Mouse (Mus musculus): ENCODE data around the gene Nabp2.

Nabp2 gene

DNA sequence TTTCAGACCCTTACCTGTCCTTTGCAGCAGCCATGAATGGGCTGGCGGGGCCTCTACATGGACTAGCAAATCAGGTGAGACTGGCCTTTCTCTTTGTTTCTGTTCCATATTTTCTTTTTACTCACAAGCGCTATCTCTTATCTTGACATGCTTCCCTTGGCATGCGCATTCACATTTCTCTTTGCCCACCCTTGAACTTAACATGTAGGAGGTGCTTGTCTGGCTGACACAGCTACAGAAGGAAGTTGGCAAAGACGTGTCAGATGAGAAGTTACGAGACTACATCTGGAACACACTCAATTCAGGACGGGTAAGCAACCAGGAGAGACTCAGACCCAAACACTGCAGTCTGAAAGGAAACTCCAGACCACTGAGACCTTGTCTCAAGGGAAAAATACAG lies 52.1 kb downstream of the Nabp2 start:
- DNase-seq (ENCODE audit: extremely low spot score, low spot score), result no peak

DNA sequence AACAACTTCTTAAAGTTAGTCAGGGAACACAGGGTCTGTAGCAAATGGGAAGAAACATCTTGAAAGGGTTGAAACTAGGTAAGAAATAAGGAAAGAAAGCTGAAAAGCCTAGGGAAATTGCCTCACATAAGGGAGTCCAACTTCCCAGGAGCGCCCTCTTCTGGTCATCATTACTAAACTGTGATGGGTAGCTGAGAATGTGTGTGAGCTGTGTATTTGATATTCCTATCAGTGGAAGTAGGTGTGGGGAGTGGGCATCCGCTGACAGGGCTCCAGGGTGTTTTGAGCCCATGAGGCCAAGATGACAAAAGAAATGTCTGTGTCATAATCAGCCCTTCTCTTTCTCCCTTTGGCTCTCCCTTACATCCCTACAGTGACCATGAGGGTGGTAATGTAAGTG lies 52.5 kb downstream of the Nabp2 start:
- no peak for DNase-seq (ENCODE audit: extremely low spot score, low spot score)

Data from neural tube, embryonic 10.5 days (tissue).